ENCODE assay signal across 15 mouse cellular contexts in the genomic region with DNA sequence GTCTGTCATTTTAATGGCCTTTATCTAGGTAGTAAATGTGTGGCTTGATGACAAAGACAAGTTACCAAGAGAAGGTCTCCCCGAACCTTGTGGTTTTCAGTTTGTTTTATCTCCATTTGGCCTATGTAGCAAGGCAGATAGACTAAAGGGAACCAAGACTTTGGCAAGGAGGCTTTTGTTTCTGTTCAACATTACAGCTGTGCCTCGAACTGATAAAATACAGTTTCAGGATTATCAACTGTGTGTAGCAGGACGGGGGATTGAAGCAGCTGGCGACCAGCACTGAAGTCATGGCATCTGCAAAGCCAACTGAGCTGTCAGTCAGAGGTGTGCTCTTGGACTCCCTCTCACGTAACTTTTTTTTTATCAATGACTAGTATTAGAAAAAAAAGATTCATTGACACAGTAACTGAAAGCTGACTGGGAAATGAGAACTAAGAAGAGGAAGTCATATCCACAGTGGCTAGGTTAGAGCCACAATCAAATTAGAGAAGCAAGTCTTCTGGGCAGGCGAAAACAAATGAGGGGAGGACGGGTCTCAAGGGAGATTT. TPM values are rescaled to one million over a fixed set of nuclear protein-coding genes. Genes with fewer than 3 reads are reported as not detected.
DNase-seq lines count a peak whose midpoint lies in the region; ATAC-seq and TF ChIP-seq lines count a peak whose summit lies in the region.
"Had no signal": no experiment of that assay in that cellular context is flagged by ENCODE, and none has a peak within 500 bp of the region (broad histone marks: within the 10 kb centered on the region; RNA-seq: fewer than 3 reads in every experiment).

No protein-coding gene starts in this region.

- ATAC-seq in liver, postnatal 0 days = peak; percentile 20
- no peak for ATAC-seq in intestine, embryonic 15.5 days
- ATAC-seq: hindbrain, embryonic 16.5 days had no signal

- TF ChIP-seq EP300 in liver, postnatal 0 days (IDR thresholded peaks at IDR 0.05; ENCODE audit: low read depth) = peak; percentile 97

- no peaks in the 10 kb centered on the region for H3K27me3 ChIP-seq in liver, postnatal 0 days (ENCODE audit: insufficient read depth, low read length)
- H3K27me3 ChIP-seq in splenic B cell, adult 2 months (ENCODE audit: control insufficient read depth, insufficient read depth, low read length, poor library complexity, severe bottlenecking) = no peaks in the 10 kb centered on the region
- H3K27me3 ChIP-seq in intestine, embryonic 15.5 days (replicated peaks) = no peaks in the 10 kb centered on the region
- H3K27me3 ChIP-seq in heart, embryonic 10.5 days (ENCODE audit: insufficient read depth, poor library complexity, severe bottlenecking) = no peaks in the 10 kb centered on the region

- TF ChIP-seq CTCF in liver, postnatal 0 days (IDR thresholded peaks at IDR 0.05; ENCODE audit: low read depth) = no peak

- H3K9ac ChIP-seq in liver, postnatal 0 days (replicated peaks) = no peak overlapping the region
- H3K9ac ChIP-seq in intestine, embryonic 15.5 days = no peak overlapping the region
- H3K9ac ChIP-seq: limb, embryonic 15.5 days had no signal

- peak; percentile 3 to 34 for DNase-seq in spleen, postnatal 10 days (ENCODE audit: low spot score in 2 of 2)
- DNase-seq in spleen, adult 12 weeks (ENCODE audit: low spot score) = no peak
- peak; percentile 77 for DNase-seq in c-Kit-positive CD71-positive TER-119-positive erythroid progenitor cells, embryonic 14.5 days (ENCODE audit: low spot score)
- no peak for DNase-seq in liver, postnatal 0 days
- DNase-seq in splenic B cell, adult 2 months (ENCODE audit: low read depth, low spot score) = peak; percentile 84
- DNase-seq in gastrocnemius, adult 8-10 months (ENCODE audit: low spot score in 2 of 2) = no peak
- DNase-seq in heart, embryonic 10.5 days (ENCODE audit: low spot score) = no peak
- DNase-seq: adrenal gland, adult 2 months; cerebellum, postnatal 10 days; kidney, postnatal 10 days; midbrain, embryonic 14.5 days; thymus, postnatal 36 days had no signal

- H3K9me3 ChIP-seq in liver, postnatal 0 days (ENCODE audit: low read length) = no peaks in the 10 kb centered on the region
- H3K9me3 ChIP-seq in intestine, embryonic 15.5 days = no peaks in the 10 kb centered on the region
- no peaks in the 10 kb centered on the region for H3K9me3 ChIP-seq in heart, embryonic 10.5 days
- H3K9me3 ChIP-seq: limb, embryonic 15.5 days had no signal

- H3K4me2 ChIP-seq in liver, postnatal 0 days (ENCODE audit: low read depth, low read length) = peak overlapping the region; percentile 57
- H3K4me2 ChIP-seq in intestine, embryonic 15.5 days (replicated peaks) = no peak overlapping the region
- H3K4me2 ChIP-seq: limb, embryonic 15.5 days had no signal

- H3K27ac ChIP-seq in liver, postnatal 0 days (ENCODE audit: low read depth) = peak overlapping the region; percentile 26; the same call in 1 of the 2 replicates
- no peak overlapping the region for H3K27ac ChIP-seq in intestine, embryonic 15.5 days
- H3K27ac ChIP-seq in heart, embryonic 10.5 days = no peak overlapping the region
- H3K27ac ChIP-seq: limb, embryonic 15.5 days had no signal

- no peaks in the 10 kb centered on the region; the same call in 1 of the 2 replicates for H3K36me3 ChIP-seq in liver, postnatal 0 days (replicated peaks; ENCODE audit: insufficient read depth, low read length)
- no peaks in the 10 kb centered on the region for H3K36me3 ChIP-seq in splenic B cell, adult 2 months (ENCODE audit: control insufficient read depth, insufficient read depth, low read length, poor library complexity, severe bottlenecking)
- H3K36me3 ChIP-seq in intestine, embryonic 15.5 days = no peaks in the 10 kb centered on the region
- H3K36me3 ChIP-seq in heart, embryonic 10.5 days = no peaks in the 10 kb centered on the region
- H3K36me3 ChIP-seq: limb, embryonic 15.5 days had no signal

- WGBS in liver, postnatal 0 days (ENCODE audit: insufficient replicate concordance) = 28% methylated on average over 7 of the region's 7 CpGs
- 52% methylated on average over 7 of the region's 7 CpGs for WGBS in intestine, embryonic 15.5 days
- WGBS in heart, embryonic 10.5 days = 34% methylated on average over 7 of the region's 7 CpGs

- H3K4me1 ChIP-seq in liver, postnatal 0 days (ENCODE audit: insufficient read depth) = peaks cover 10% of the 10 kb centered on the region
- 0 out of 2 replicates have a peak, but pooled peaks cover 4% of the 10 kb centered on the region for H3K4me1 ChIP-seq in intestine, embryonic 15.5 days (replicated peaks)
- H3K4me1 ChIP-seq in heart, embryonic 10.5 days = peaks cover 9% of the 10 kb centered on the region; the same call in 1 of the 2 replicates

- H3K4me3 ChIP-seq in liver, postnatal 0 days (ENCODE audit: low read depth, low read length) = peak overlapping the region; percentile 23; the same call in 1 of the 2 replicates
- no peak overlapping the region for H3K4me3 ChIP-seq in intestine, embryonic 15.5 days (replicated peaks)
- H3K4me3 ChIP-seq in heart, embryonic 10.5 days = no peak overlapping the region
- H3K4me3 ChIP-seq: limb, embryonic 15.5 days had no signal

RNA-seq across cellular contexts. Expression of a gene that starts 2.8 kb away (rescaled TPM):
- 12.7 and 13.2 TPM in 2 replicates for polyA plus RNA-seq in liver, postnatal 0 days (2015; fragmentation: Nextera tagmentation; extraction: Ambion mirVana)
- polyA plus RNA-seq in intestine, embryonic 15.5 days (2015; fragmentation: Nextera tagmentation; extraction: Ambion mirVana) = 32.6 and 36.9 TPM in 2 replicates
- total RNA-seq in gastrocnemius, adult 8-10 months (2022) = 10 to 100 TPM in 2 of 4 experiments, 1 to 10 TPM in 2; 9.1 to 13.3 (median 10.1) TPM
- 34.0 and 35.1 TPM in 2 replicates for polyA plus RNA-seq in heart, embryonic 10.5 days (2016; fragmentation: Nextera tagmentation; extraction: Ambion mirVana)

Comparison
In these comparisons a context has a peak if more than half of its experiments do, and no peak if none do; other contexts are left out.
1. DNase-seq: peak in spleen, postnatal 10 days (2 of 2), c-Kit-positive CD71-positive TER-119-positive erythroid progenitor cells, embryonic 14.5 days (single experiment) and splenic B cell, adult 2 months (single experiment); none in spleen, adult 12 weeks (single experiment), liver, postnatal 0 days (single experiment), gastrocnemius, adult 8-10 months (0 of 2) and heart, embryonic 10.5 days (single experiment).